Mouse (Mus musculus): ENCODE data around the gene Irgc1. TPM values are rescaled to one million over a fixed set of nuclear protein-coding genes. Genes with fewer than 3 reads are reported as not detected.
A peak's percentile ranks its signal among the peaks of the same experiment; 100 is the strongest.

Irgc1 gene
- polyA plus RNA-seq, 2 experiments = not detected

- H3K9me3 ChIP-seq (ENCODE audit: control insufficient read depth, low read length) = no peaks in the 10 kb centered on the region
- H3K4me1 ChIP-seq (replicated peaks; ENCODE audit: control insufficient read depth in 2 of 2, insufficient read depth in 2 of 2, low read length in 1 of 2) = peaks cover 41 to 49% of the 10 kb centered on the region in 2 experiments
- ATAC-seq (ENCODE audit: insufficient read depth) = no peak
- no peak overlapping the region for H3K4me2 ChIP-seq (ENCODE audit: low read depth)
- no peak for DNase-seq (ENCODE audit: low read depth in 3 of 3, low spot score in 3 of 3)
- peaks cover 7% of the 10 kb centered on the region for H3K36me3 ChIP-seq (replicated peaks; ENCODE audit: control insufficient read depth, insufficient read depth, low read depth)
- H3K27me3 ChIP-seq (ENCODE audit: control insufficient read depth, insufficient read depth, low read length) = no peaks in the 10 kb centered on the region
- no peak overlapping the region for H3K27ac ChIP-seq
- TF ChIP-seq CTCF (IDR thresholded peaks at IDR 0.05; ENCODE audit: low read depth) = no peak
- no peak for TF ChIP-seq EP300 (IDR thresholded peaks at IDR 0.05; ENCODE audit: low read depth)
- H3K9ac ChIP-seq (replicated peaks) = no peak overlapping the region
- no peak overlapping the region for H3K4me3 ChIP-seq (ENCODE audit: insufficient read depth in 1 of 2, low read depth in 2 of 2, low read length in 2 of 2)
- 35% methylated on average over 5 of the region's 5 CpGs for WGBS (ENCODE audit: insufficient replicate concordance)
Observed at GRCm38 (mm10) chr7:24391077-24391476, 61.0 kb downstream of the Irgc1 start.

- H3K9ac ChIP-seq (replicated peaks) = no peak overlapping the region
- ATAC-seq (ENCODE audit: insufficient read depth) (no peak), DNase-seq (ENCODE audit: low read depth in 3 of 3, low spot score in 3 of 3) (no peak)
- H3K4me2 ChIP-seq (ENCODE audit: low read depth) = no peak overlapping the region
- no peak overlapping the region for H3K27ac ChIP-seq
- peaks cover 35 to 44% of the 10 kb centered on the region in 2 experiments for H3K4me1 ChIP-seq (replicated peaks; ENCODE audit: control insufficient read depth in 2 of 2, insufficient read depth in 2 of 2, low read length in 1 of 2)
- peaks cover 13% of the 10 kb centered on the region for H3K36me3 ChIP-seq (replicated peaks; ENCODE audit: control insufficient read depth, insufficient read depth, low read depth)
- 68% methylated on average over 7 of the region's 7 CpGs for WGBS (ENCODE audit: insufficient replicate concordance)
- H3K4me3 ChIP-seq (ENCODE audit: insufficient read depth in 1 of 2, low read depth in 2 of 2, low read length in 2 of 2) = no peak overlapping the region
- H3K9me3 ChIP-seq (ENCODE audit: control insufficient read depth, low read length) = no peaks in the 10 kb centered on the region
- TF ChIP-seq CTCF (IDR thresholded peaks at IDR 0.05; ENCODE audit: low read depth) = no peak
- no peak for TF ChIP-seq EP300 (IDR thresholded peaks at IDR 0.05; ENCODE audit: low read depth)
- H3K27me3 ChIP-seq (ENCODE audit: control insufficient read depth, insufficient read depth, low read length) = no peaks in the 10 kb centered on the region
Observed at GRCm38 (mm10) chr7:24390512-24390911, 61.6 kb downstream of the Irgc1 start.

- no peak for TF ChIP-seq EP300 (IDR thresholded peaks at IDR 0.05; ENCODE audit: low read depth)
- TF ChIP-seq CTCF (IDR thresholded peaks at IDR 0.05; ENCODE audit: low read depth) = no peak
- Histone ChIP-seq H3K4me3 (ENCODE audit: insufficient read depth in 1 of 2, low read depth in 2 of 2, low read length in 2 of 2) (no peak overlapping the region), H3K27ac (peak overlapping the region; percentile 41), H3K4me1 (replicated peaks; ENCODE audit: control insufficient read depth in 2 of 2, insufficient read depth in 2 of 2, low read length in 1 of 2) (peaks cover 27 to 37% of the 10 kb centered on the region in 2 experiments), H3K9ac (replicated peaks) (no peak overlapping the region), H3K9me3 (ENCODE audit: control insufficient read depth, low read length) (no peaks in the 10 kb centered on the region), H3K4me2 (ENCODE audit: low read depth) (no peak overlapping the region), H3K36me3 (replicated peaks; ENCODE audit: control insufficient read depth, insufficient read depth, low read depth) (peaks cover 22% of the 10 kb centered on the region), H3K27me3 (ENCODE audit: control insufficient read depth, insufficient read depth, low read length) (no peaks in the 10 kb centered on the region)
- ATAC-seq (ENCODE audit: insufficient read depth) (no peak), DNase-seq (ENCODE audit: low read depth in 3 of 3, low spot score in 3 of 3) (no peak)
- WGBS (ENCODE audit: insufficient replicate concordance) = 46% methylated on average over 13 of the region's 13 CpGs
Observed at GRCm38 (mm10) chr7:24389516-24390187, 62.4 kb downstream of the Irgc1 start.

- no peak overlapping the region for H3K4me3 ChIP-seq (ENCODE audit: insufficient read depth in 1 of 2, low read depth in 2 of 2, low read length in 2 of 2)
- H3K9me3 ChIP-seq (ENCODE audit: control insufficient read depth, low read length) = no peaks in the 10 kb centered on the region
- H3K4me2 ChIP-seq (ENCODE audit: low read depth) = no peak overlapping the region
- no peaks in the 10 kb centered on the region for H3K27me3 ChIP-seq (ENCODE audit: control insufficient read depth, insufficient read depth, low read length)
- no peak for TF ChIP-seq EP300 (IDR thresholded peaks at IDR 0.05; ENCODE audit: low read depth)
- TF ChIP-seq CTCF (IDR thresholded peaks at IDR 0.05; ENCODE audit: low read depth) = no peak
- H3K4me1 ChIP-seq (replicated peaks; ENCODE audit: control insufficient read depth in 2 of 2, insufficient read depth in 2 of 2, low read length in 1 of 2) = peaks cover 22 to 45% of the 10 kb centered on the region in 2 experiments
- peaks cover 47% of the 10 kb centered on the region for H3K36me3 ChIP-seq (replicated peaks; ENCODE audit: control insufficient read depth, insufficient read depth, low read depth)
- peak overlapping the region; percentile 34 for H3K27ac ChIP-seq
- 36% methylated on average over 10 of the region's 10 CpGs for WGBS (ENCODE audit: insufficient replicate concordance)
- no peak overlapping the region for H3K9ac ChIP-seq (replicated peaks)
- 0 out of 2 replicates have a peak, but pooled peaks have one; percentile 11 for ATAC-seq (ENCODE audit: insufficient read depth)
- no peak for DNase-seq (ENCODE audit: low read depth in 3 of 3, low spot score in 3 of 3)
Observed at GRCm38 (mm10) chr7:24387059-24387556, 65.0 kb downstream of the Irgc1 start.

- peaks cover 70% of the 10 kb centered on the region for H3K36me3 ChIP-seq (replicated peaks; ENCODE audit: control insufficient read depth, insufficient read depth, low read depth)
- TF ChIP-seq EP300 (IDR thresholded peaks at IDR 0.05; ENCODE audit: low read depth) = no peak
- peak; percentile 96 for TF ChIP-seq CTCF (IDR thresholded peaks at IDR 0.05; ENCODE audit: low read depth)
- no peak overlapping the region for H3K9ac ChIP-seq (replicated peaks)
- peaks cover 26 to 55% of the 10 kb centered on the region in 2 experiments for H3K4me1 ChIP-seq (replicated peaks; ENCODE audit: control insufficient read depth in 2 of 2, insufficient read depth in 2 of 2, low read length in 1 of 2)
- 18% methylated on average over 11 of the region's 11 CpGs for WGBS (ENCODE audit: insufficient replicate concordance)
- no peak overlapping the region for H3K4me2 ChIP-seq (ENCODE audit: low read depth)
- no peaks in the 10 kb centered on the region for H3K27me3 ChIP-seq (ENCODE audit: control insufficient read depth, insufficient read depth, low read length)
- ATAC-seq (ENCODE audit: insufficient read depth) (no peak), DNase-seq (ENCODE audit: low read depth in 3 of 3, low spot score in 3 of 3) (no peak)
- peak overlapping the region; percentile 76; the same call in 1 of the 2 replicates for H3K27ac ChIP-seq
- no peaks in the 10 kb centered on the region for H3K9me3 ChIP-seq (ENCODE audit: control insufficient read depth, low read length)
- H3K4me3 ChIP-seq (ENCODE audit: insufficient read depth in 1 of 2, low read depth in 2 of 2, low read length in 2 of 2) = no peak overlapping the region
Observed at GRCm38 (mm10) chr7:24384827-24385226, 67.3 kb downstream of the Irgc1 start.

All from liver, embryonic 14.5 days (tissue).